Mouse (Mus musculus): ENCODE measurements around the gene 0610009B22Rik. TPM values are rescaled to one million over a fixed set of nuclear protein-coding genes. Genes with fewer than 3 reads are reported as not detected.

Gene 0610009B22Rik
- polyA plus RNA-seq, 1 experiment from 2014 or later, result 61.9 TPM

- no peak for TF ChIP-seq CTCF (IDR thresholded peaks at IDR 0.05; ENCODE audit: low read depth)
- no peak for TF ChIP-seq EP300 (IDR thresholded peaks at IDR 0.05; ENCODE audit: low read depth)
- 74% methylated on average over 10 of the region's 10 CpGs for WGBS (ENCODE audit: insufficient replicate concordance)
- Histone ChIP-seq H3K4me3 (ENCODE audit: low read depth, low read length) (no peak overlapping the region), H3K4me2 (ENCODE audit: low read depth, low read length) (no peak overlapping the region), H3K27me3 (ENCODE audit: insufficient read depth, low read length) (no peaks in the 10 kb centered on the region), H3K4me1 (ENCODE audit: insufficient read depth) (peaks cover 18% of the 10 kb centered on the region), H3K9me3 (ENCODE audit: low read length) (no peaks in the 10 kb centered on the region), H3K9ac (replicated peaks) (no peak overlapping the region), H3K27ac (ENCODE audit: low read depth) (no peak overlapping the region), H3K36me3 (replicated peaks; ENCODE audit: insufficient read depth, low read length) (no peaks in the 10 kb centered on the region)
- ATAC-seq, result no peak
- no peak for DNase-seq
Observed at GRCm38 (mm10) chr11:51656798-51657521, 31.7 kb downstream of the 0610009B22Rik start.

- DNase-seq, result no peak
- no peak for ATAC-seq
- Histone ChIP-seq H3K27ac (ENCODE audit: low read depth) (no peak overlapping the region), H3K4me2 (ENCODE audit: low read depth, low read length) (no peak overlapping the region), H3K36me3 (replicated peaks; ENCODE audit: insufficient read depth, low read length) (no peaks in the 10 kb centered on the region), H3K4me1 (ENCODE audit: insufficient read depth) (peaks cover 24% of the 10 kb centered on the region), H3K9ac (replicated peaks) (no peak overlapping the region), H3K9me3 (ENCODE audit: low read length) (no peaks in the 10 kb centered on the region), H3K4me3 (ENCODE audit: low read depth, low read length) (no peak overlapping the region), H3K27me3 (ENCODE audit: insufficient read depth, low read length) (peaks cover 3% of the 10 kb centered on the region; the same call in 1 of the 2 replicates)
- TF ChIP-seq CTCF (IDR thresholded peaks at IDR 0.05; ENCODE audit: low read depth) (no peak), EP300 (IDR thresholded peaks at IDR 0.05; ENCODE audit: low read depth) (no peak)
- 76% methylated on average over 3 of the region's 3 CpGs for WGBS (ENCODE audit: insufficient replicate concordance)
Observed at GRCm38 (mm10) chr11:51654891-51655290, 33.8 kb downstream of the 0610009B22Rik start.

DNA sequence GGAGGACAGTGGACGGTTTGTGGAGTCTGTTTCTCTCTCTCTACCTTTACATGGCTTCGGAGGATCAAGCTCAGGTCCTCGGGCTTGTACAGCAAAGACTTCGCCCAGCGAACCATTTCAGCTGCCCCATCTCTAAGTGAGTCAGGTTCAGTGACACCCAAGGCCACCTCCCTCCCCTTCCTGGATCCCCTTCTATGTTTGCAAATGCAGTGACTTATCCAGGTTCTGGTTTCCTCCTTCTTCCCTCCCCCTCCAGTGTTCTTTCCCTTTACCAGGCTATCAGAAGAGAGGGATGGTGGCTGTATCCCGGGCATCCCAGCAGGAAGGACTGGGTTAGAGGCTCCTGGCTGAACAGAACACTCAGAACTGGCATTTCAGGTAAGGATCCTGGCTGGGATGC lies 34.9 kb downstream of the 0610009B22Rik start:
- 81% methylated on average over 6 of the region's 6 CpGs for WGBS (ENCODE audit: insufficient replicate concordance)
- ATAC-seq, result no peak

DNA sequence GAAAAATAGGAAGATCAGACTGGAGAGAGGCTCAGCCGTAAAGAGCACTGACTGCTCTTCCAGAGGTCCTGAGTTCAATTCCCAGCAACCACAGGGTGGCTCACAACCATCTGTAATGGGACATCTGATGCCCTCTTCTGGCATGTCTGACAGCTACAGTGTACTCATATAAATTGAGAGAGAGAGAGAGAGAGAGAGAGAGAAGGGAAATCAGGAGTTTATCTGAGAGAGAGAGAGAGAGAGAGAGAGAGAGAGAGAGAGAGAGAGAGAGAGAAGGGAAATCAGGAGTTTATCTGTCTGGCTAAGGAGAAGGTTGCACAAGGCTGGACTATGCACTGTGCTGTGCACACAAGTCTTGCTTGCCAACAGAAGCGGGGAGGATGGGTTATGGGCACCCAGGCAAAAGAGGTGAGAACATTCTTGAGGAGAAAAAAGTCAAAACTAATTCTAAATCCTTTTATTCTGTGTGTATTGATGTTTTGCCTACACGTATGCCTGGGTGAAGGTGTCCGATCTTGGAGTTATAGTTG lies 35.7 kb downstream of the 0610009B22Rik start:
- H3K4me3 ChIP-seq (ENCODE audit: low read depth, low read length), result no peak overlapping the region
- DNase-seq, result peak; percentile 53
- TF ChIP-seq CTCF (IDR thresholded peaks at IDR 0.05; ENCODE audit: low read depth), result 0 out of 2 replicates have a peak, but pooled peaks have one; percentile 11
- TF ChIP-seq EP300 (IDR thresholded peaks at IDR 0.05; ENCODE audit: low read depth), result no peak
- no peak overlapping the region for H3K9ac ChIP-seq (replicated peaks)
- H3K4me2 ChIP-seq (ENCODE audit: low read depth, low read length), result no peak overlapping the region
- peaks cover 11% of the 10 kb centered on the region for H3K27me3 ChIP-seq (ENCODE audit: insufficient read depth, low read length)
- H3K9me3 ChIP-seq (ENCODE audit: low read length), result no peaks in the 10 kb centered on the region
- 72% methylated on average over 4 of the region's 4 CpGs for WGBS (ENCODE audit: insufficient replicate concordance)
- peak; percentile 65 for ATAC-seq
- H3K4me1 ChIP-seq (ENCODE audit: insufficient read depth), result peaks cover 23% of the 10 kb centered on the region
- H3K27ac ChIP-seq (ENCODE audit: low read depth), result no peak overlapping the region
- H3K36me3 ChIP-seq (replicated peaks; ENCODE audit: insufficient read depth, low read length), result no peaks in the 10 kb centered on the region

More for the DNA sequence above, 34.9 kb downstream of the 0610009B22Rik start:
- Histone ChIP-seq H3K4me1 (ENCODE audit: insufficient read depth) (peaks cover 30% of the 10 kb centered on the region), H3K9ac (replicated peaks) (no peak overlapping the region), H3K27me3 (ENCODE audit: insufficient read depth, low read length) (peaks cover 11% of the 10 kb centered on the region), H3K9me3 (ENCODE audit: low read length) (no peaks in the 10 kb centered on the region), H3K4me2 (ENCODE audit: low read depth, low read length) (no peak overlapping the region), H3K27ac (ENCODE audit: low read depth) (no peak overlapping the region), H3K4me3 (ENCODE audit: low read depth, low read length) (no peak overlapping the region), H3K36me3 (replicated peaks; ENCODE audit: insufficient read depth, low read length) (no peaks in the 10 kb centered on the region)
- TF ChIP-seq CTCF (IDR thresholded peaks at IDR 0.05; ENCODE audit: low read depth) (no peak), EP300 (IDR thresholded peaks at IDR 0.05; ENCODE audit: low read depth) (no peak)
- no peak for DNase-seq

DNA sequence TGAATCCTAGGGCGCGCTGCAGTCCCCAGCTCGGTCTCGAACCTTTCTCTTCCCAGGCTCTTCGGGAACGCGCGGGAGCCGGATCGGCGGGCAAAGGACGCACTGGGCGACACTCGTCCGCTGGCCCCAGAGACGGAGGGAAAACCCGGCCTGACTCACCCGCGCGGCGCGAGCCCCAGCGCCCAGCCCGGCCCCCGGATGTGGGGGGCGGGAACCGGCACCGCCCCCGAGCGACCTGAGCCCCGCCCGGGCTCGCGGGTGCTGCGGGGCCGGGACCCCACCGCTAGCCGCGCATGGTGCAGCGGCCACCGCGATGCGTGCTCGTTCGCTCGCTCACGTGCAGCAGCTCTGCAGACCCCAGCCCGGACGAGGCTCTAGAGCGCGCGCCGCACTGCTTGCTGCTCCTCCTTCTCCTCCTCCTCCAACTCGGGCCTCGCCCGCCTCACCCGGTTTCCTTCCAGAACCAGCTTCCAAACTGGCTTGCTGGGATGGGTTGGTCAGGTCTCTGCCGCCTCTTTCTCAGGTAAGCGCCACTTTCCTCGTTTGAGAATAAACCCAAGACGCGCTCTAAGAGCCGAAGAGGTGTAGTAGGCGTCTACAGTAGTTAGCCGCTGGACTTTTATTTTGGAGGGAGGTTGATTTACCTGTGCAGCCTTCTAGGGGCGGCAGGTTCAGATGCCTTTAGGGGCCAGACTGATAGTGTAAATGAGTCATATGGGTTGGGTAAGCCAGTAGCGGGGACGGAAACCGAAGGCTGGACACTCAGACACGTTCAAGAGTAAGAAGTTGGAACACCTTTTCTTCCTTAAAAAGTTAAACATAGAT lies 37.8 kb downstream of the 0610009B22Rik start, which contains the start of the genes N4bp3 and D930048N14Rik:
TSS of gene N4bp3 (minus strand) at position 152 of the 825 bp plus-strand sequence.
TSS of gene D930048N14Rik (plus strand) at position 264 of the 825 bp plus-strand sequence.
- H3K4me1 ChIP-seq (ENCODE audit: insufficient read depth), result peaks cover 17% of the 10 kb centered on the region
- H3K9ac ChIP-seq (replicated peaks), result peak within 1 kb of the TSS; percentile 67
- H3K4me3 ChIP-seq (ENCODE audit: low read depth, low read length), result peak within 1 kb of the TSS; percentile 59
- H3K9me3 ChIP-seq (ENCODE audit: low read length), result no peaks in the 10 kb centered on the region
- DNase-seq (peak; percentile 79), ATAC-seq (peak; percentile 72)
- peaks cover 11% of the 10 kb centered on the region for H3K27me3 ChIP-seq (ENCODE audit: insufficient read depth, low read length)
- under 1% methylated on average over 67 of the region's 70 CpGs for WGBS (ENCODE audit: insufficient replicate concordance)
- H3K27ac ChIP-seq (ENCODE audit: low read depth), result no peak within 1 kb of the TSS; the same call in 1 of the 2 replicates
- TF ChIP-seq CTCF (IDR thresholded peaks at IDR 0.05; ENCODE audit: low read depth), result no peak
- TF ChIP-seq EP300 (IDR thresholded peaks at IDR 0.05; ENCODE audit: low read depth), result no peak
- H3K4me2 ChIP-seq (ENCODE audit: low read depth, low read length), result peak within 1 kb of the TSS; percentile 80
- no peaks in the 10 kb centered on the region for H3K36me3 ChIP-seq (replicated peaks; ENCODE audit: insufficient read depth, low read length)

GRCm38 (mm10) chr11:51650261-51650660 lies 38.4 kb downstream of the 0610009B22Rik start:
- no peak overlapping the region for H3K27ac ChIP-seq (ENCODE audit: low read depth)
- peaks cover 17% of the 10 kb centered on the region for H3K4me1 ChIP-seq (ENCODE audit: insufficient read depth)
- peaks cover 11% of the 10 kb centered on the region for H3K27me3 ChIP-seq (ENCODE audit: insufficient read depth, low read length)
- 0 out of 2 replicates have a peak, but pooled peaks cover 1% of the 10 kb centered on the region for H3K36me3 ChIP-seq (replicated peaks; ENCODE audit: insufficient read depth, low read length)
- H3K4me2 ChIP-seq (ENCODE audit: low read depth, low read length), result peak overlapping the region; percentile 80
- H3K9me3 ChIP-seq (ENCODE audit: low read length), result no peaks in the 10 kb centered on the region
- peak overlapping the region; percentile 67 for H3K9ac ChIP-seq (replicated peaks)
- TF ChIP-seq EP300 (IDR thresholded peaks at IDR 0.05; ENCODE audit: low read depth) (no peak), CTCF (IDR thresholded peaks at IDR 0.05; ENCODE audit: low read depth) (no peak)
- DNase-seq (no peak), ATAC-seq (peak; percentile 12)
- peak overlapping the region; percentile 59 for H3K4me3 ChIP-seq (ENCODE audit: low read depth, low read length)
- 1% methylated on average over 22 of the region's 30 CpGs for WGBS (ENCODE audit: insufficient replicate concordance)
